Mouse (Mus musculus): ENCODE measurements around the gene Timm13. TPM values are rescaled to one million over a fixed set of nuclear protein-coding genes. Genes with fewer than 3 reads are reported as not detected.

Gene Timm13
- polyA plus RNA-seq, 1 experiment = not detected

DNA sequence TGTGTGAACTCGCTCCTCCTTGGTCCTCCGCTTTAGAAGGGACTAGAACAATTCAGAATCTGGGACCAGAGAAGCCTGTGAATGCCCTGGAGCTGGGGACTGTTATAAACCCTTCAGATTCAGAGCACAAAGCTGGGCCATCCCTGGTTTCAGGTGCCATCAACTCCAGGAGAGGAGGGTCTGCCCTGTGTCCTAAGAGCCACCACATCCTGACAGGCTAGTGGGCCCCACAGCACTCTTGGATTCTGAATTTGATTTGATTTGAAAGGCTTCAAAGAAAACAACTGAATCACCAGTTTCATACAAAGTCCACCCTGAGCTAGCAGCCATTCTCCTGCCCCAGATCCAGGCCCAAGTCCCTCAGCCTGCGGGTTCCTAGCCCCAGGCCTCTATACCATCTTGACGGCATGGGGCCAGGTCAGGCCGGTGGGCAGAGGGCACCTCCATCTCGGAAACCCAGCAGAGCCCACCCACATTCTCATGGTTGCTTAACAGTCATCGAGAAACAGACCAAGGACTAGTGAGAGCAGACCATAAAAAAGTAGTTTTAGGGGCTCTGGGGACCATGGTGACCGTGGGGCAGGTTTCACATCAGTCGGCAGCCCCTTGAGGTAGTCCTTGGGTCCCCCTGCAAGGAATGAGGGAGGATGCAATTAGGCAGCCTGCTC is 1.6 kb upstream of the Timm13 start:
- Histone ChIP-seq H3K4me1 (ENCODE audit: control insufficient read depth, insufficient read depth, low read length) (peaks cover 24% of the 10 kb centered on the region), H3K4me3 (ENCODE audit: insufficient read depth, low read depth, low read length) (no peak overlapping the region), H3K27ac (ENCODE audit: insufficient read depth, low read depth, low read length) (no peak overlapping the region)
- TF ChIP-seq POLR2A (IDR thresholded peaks at IDR 0.05; ENCODE audit: insufficient read depth, low read depth, low read length) (no peak), CTCF (IDR thresholded peaks at IDR 0.05; ENCODE audit: insufficient read depth, low read depth, low read length) (no peak)
- 93% methylated on average over 9 of the region's 9 CpGs for WGBS

DNA sequence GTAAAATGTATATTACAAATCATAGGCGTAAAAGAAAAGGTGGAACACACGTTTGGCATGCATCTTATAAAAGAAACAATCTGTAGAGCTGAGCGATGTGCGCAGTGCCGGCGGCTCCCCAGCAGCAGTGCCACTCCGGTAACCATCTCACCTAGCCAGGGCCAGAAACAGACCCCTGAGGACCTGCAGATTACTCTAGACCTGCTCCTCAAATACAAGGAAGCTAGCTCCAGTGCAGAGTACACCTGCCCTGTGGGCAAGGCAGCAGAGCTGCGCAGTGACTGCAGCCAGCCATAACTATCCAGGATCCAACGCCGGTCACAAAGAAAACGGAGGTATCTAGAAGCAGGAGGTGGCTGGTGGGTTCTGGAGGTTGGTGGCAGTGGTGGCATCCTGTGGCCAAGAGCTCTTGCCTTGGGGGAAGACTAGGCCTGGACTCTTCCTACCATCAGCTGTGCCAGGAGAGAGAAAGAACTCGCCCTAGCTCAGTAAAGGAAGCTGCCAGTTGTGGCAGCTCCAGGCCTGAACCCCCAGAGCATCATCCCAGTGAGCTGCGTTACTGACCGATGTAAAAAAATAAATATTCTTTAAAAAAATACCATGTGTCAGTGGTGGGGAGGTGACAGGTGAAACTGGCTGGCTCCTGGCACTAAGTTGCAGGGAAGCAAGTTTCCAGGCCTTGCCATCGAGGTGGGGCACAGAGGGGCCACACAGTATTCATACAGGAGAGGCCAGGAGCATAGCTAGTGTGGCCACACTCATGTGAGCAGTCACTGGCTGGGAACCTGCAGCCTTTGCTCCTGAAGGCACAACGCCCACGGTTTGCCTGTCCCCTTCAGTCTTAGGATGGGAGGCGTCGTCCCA is 872 bp upstream of the Timm13 start:
- TF ChIP-seq CTCF (IDR thresholded peaks at IDR 0.05; ENCODE audit: insufficient read depth, low read depth, low read length) (no peak), POLR2A (IDR thresholded peaks at IDR 0.05; ENCODE audit: insufficient read depth, low read depth, low read length) (no peak)
- 87% methylated on average over 19 of the region's 19 CpGs for WGBS
- Histone ChIP-seq H3K27ac (ENCODE audit: insufficient read depth, low read depth, low read length) (no peak overlapping the region), H3K4me3 (ENCODE audit: insufficient read depth, low read depth, low read length) (no peak overlapping the region), H3K4me1 (ENCODE audit: control insufficient read depth, insufficient read depth, low read length) (peaks cover 29% of the 10 kb centered on the region)

DNA sequence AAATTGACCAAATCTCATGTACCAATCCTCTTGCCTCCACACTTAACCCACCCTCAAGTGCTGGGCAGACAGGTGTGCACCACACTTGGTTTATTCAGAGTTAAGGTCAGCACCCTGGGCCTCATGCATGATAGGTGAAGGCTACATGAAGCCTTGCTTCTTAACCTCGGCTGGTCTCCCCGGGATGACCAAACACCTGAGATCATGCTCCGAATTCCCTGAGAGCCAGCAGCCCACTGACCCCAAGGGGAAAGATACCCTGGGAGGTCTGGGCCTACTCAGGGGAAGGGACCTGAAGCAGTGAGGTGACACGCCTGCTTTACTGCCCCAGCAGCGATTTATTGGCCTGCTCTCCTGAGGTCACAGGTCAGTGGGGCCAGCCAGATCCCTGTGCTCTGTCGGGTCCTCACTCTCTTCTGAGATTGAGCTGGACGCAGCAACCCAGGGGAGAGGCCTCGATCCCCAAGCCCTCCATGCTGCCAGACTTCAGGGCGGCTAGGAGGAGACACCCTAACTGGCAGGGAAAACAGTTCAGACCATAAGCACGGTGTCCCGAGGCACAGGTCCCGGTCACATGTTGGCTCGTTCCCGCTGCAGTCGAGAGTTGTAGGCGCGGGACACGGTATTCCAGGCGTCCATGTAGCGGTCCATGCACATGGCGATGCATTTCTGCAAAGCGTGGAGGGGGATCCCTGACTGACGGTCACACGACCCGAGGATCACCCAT is 1.0 kb downstream of the Timm13 start:
- H3K4me1 ChIP-seq (ENCODE audit: control insufficient read depth, insufficient read depth, low read length) = peaks cover 29% of the 10 kb centered on the region
- H3K27ac ChIP-seq (ENCODE audit: insufficient read depth, low read depth, low read length) = no peak overlapping the region
- peak overlapping the region; percentile 68 for H3K4me3 ChIP-seq (ENCODE audit: insufficient read depth, low read depth, low read length)
- TF ChIP-seq CTCF (IDR thresholded peaks at IDR 0.05; ENCODE audit: insufficient read depth, low read depth, low read length) (no peak), POLR2A (IDR thresholded peaks at IDR 0.05; ENCODE audit: insufficient read depth, low read depth, low read length) (no peak)
- 14% methylated on average over 25 of the region's 25 CpGs for WGBS

DNA sequence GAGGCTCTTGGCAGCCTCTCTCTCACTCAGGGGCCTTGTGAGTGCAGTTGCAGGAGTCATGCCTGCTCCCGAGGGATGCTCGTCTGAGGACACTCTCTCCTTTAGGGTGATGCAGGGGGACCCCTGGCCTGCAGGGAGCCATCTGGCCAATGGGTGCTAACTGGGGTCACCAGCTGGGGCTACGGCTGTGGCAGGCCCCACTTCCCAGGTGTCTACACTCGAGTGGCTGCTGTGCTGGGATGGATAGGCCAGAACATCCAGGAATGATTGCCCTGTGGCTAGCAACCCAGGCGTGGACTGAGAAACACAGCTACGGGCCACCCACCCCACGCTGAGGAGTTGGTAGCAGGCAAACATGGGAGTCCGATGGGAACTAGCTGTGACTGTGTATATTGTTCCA is 1.7 kb downstream of the Timm13 start:
- no peak overlapping the region for H3K4me3 ChIP-seq (ENCODE audit: insufficient read depth, low read depth, low read length)
- WGBS = 86% methylated on average over 8 of the region's 8 CpGs

DNA sequence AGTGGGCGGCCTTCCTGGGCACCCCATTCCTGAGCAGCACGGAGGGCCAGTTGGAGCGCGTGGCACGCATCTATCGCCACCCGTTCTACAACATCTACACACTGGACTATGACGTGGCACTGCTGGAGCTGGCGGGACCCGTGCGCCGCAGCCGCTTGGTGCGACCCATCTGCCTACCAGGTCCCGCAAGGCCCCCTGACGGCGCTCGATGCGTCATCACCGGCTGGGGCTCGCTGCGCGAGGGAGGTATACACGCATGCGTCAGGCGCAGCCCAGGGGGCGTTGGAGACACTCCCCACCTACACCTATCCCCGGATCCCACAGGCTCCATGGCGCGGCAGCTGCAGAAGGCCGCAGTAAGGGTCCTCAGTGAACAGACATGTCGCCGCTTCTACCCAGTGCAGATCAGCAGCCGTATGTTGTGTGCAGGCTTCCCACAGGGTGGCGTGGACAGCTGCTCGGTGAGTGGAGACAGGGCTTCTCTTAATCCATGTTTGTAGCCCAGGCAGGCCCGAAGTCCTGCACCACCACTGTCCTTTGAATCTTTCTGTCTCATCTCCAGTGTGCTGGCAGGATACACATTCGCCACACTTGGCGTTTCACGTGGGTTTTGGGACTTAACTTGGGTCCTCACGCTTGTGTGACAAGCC is 2.8 kb downstream of the Timm13 start:
- Histone ChIP-seq H3K4me3 (ENCODE audit: insufficient read depth, low read depth, low read length) (peak overlapping the region; percentile 41), H3K4me1 (ENCODE audit: control insufficient read depth, insufficient read depth, low read length) (peaks cover 29% of the 10 kb centered on the region), H3K27ac (ENCODE audit: insufficient read depth, low read depth, low read length) (peak overlapping the region; percentile 73)
- WGBS = 30% methylated on average over 41 of the region's 41 CpGs
- TF ChIP-seq CTCF (IDR thresholded peaks at IDR 0.05; ENCODE audit: insufficient read depth, low read depth, low read length) = no peak
- TF ChIP-seq POLR2A (IDR thresholded peaks at IDR 0.05; ENCODE audit: insufficient read depth, low read depth, low read length) = 0 out of 2 replicates have a peak, but pooled peaks have one; percentile 13

More for the DNA sequence above, 1.7 kb downstream of the Timm13 start:
- Histone ChIP-seq H3K4me1 (ENCODE audit: control insufficient read depth, insufficient read depth, low read length) (peaks cover 29% of the 10 kb centered on the region), H3K27ac (ENCODE audit: insufficient read depth, low read depth, low read length) (no peak overlapping the region)
- no peak for TF ChIP-seq CTCF (IDR thresholded peaks at IDR 0.05; ENCODE audit: insufficient read depth, low read depth, low read length)
- no peak for TF ChIP-seq POLR2A (IDR thresholded peaks at IDR 0.05; ENCODE audit: insufficient read depth, low read depth, low read length)

DNA sequence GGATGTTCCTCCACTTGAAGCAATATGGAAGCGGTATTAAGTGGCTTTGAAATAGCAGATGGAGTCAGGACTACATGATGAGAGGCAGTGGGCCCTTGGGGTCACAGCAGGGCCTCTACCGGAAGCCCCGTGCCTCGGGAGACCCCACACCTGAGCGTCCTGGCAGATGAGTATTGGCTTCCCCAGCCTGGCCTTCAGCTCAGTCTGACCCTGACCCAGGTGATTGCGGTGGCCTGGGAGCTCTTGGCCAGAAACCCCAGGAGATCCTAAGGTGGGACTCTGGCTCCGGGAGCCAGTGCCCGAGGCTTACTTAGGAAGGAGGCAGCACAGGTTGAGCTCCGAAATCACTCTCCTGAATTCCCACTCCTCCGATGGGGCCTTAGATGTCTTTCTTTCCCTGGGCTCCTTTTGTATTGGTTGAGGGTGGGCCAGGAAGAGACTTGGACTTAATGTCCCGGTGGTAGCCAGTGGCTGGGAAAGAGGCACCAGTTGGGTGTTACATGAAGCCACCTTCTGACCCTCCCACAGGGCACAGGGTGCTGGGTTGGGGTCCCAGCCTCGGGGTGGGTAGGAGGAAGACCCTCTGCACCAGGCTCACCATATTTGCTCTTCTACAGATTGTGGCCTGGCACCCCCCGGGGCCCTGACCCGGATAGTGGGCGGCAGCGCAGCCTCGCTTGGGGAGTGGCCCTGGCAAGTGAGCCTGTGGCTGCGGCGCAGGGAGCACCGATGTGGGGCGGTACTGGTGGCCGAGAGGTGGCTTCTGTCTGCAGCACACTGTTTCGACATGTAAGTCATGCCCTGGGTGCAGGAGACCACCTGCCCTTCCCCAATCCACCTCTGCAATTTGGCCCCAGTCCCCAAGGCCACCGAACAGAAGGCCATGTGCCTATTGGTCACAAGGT is 3.9 kb downstream of the Timm13 start:
- H3K27ac ChIP-seq (ENCODE audit: insufficient read depth, low read depth, low read length) = no peak overlapping the region
- TF ChIP-seq POLR2A (IDR thresholded peaks at IDR 0.05; ENCODE audit: insufficient read depth, low read depth, low read length) (no peak), CTCF (IDR thresholded peaks at IDR 0.05; ENCODE audit: insufficient read depth, low read depth, low read length) (no peak)
- H3K4me1 ChIP-seq (ENCODE audit: control insufficient read depth, insufficient read depth, low read length) = peaks cover 29% of the 10 kb centered on the region
- WGBS = 76% methylated on average over 24 of the region's 24 CpGs
- no peak overlapping the region for H3K4me3 ChIP-seq (ENCODE audit: insufficient read depth, low read depth, low read length)

DNA sequence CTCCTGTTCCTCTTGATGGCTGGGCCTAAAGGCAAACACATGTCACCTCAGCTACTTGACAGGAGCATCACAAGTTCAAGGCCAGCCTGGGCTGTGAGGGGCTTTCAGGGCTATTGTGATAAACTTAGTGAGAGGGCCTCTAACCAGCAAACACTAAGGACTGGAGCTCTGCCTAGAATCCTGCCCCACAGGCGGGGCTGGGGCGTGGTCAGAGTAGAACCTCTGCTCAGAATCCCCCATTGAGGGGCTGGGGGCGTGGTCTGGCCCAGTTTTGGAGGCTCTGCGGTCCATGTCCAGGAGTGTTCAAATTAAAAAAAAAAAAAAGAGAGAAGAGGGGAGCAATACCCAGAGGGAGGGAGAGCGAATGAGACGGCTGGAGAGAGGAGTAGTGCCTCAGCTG is 5.1 kb downstream of the Timm13 start:
- WGBS = 84% methylated on average over 6 of the region's 6 CpGs
- no peak overlapping the region for H3K4me3 ChIP-seq (ENCODE audit: insufficient read depth, low read depth, low read length)
- TF ChIP-seq CTCF (IDR thresholded peaks at IDR 0.05; ENCODE audit: insufficient read depth, low read depth, low read length) (no peak), POLR2A (IDR thresholded peaks at IDR 0.05; ENCODE audit: insufficient read depth, low read depth, low read length) (no peak)

DNA sequence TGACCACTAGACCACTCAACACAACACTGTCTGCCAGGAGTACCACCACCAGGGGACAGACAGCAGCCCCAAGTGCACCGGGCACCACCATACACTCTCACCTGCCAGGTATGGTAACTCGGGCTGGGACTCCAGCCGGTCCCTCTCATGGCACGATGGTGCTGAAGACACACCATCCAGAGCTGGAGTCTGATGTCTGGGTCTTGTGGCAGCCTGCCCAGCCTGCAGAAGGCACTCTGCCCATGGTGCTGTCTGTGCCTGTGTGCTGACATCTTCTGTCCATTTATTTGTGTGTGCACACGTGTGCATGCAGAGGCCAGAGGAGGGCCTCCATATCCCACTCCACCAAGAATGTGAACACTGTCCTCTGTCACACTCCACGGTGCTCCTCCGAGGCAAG is 5.7 kb downstream of the Timm13 start:
- Histone ChIP-seq H3K4me3 (ENCODE audit: insufficient read depth, low read depth, low read length) (no peak overlapping the region), H3K27ac (ENCODE audit: insufficient read depth, low read depth, low read length) (no peak overlapping the region), H3K4me1 (ENCODE audit: control insufficient read depth, insufficient read depth, low read length) (peaks cover 29% of the 10 kb centered on the region)
- no peak for TF ChIP-seq POLR2A (IDR thresholded peaks at IDR 0.05; ENCODE audit: insufficient read depth, low read depth, low read length)
- no peak for TF ChIP-seq CTCF (IDR thresholded peaks at IDR 0.05; ENCODE audit: insufficient read depth, low read depth, low read length)
- 90% methylated on average over 7 of the region's 7 CpGs for WGBS

More for the DNA sequence above, 5.1 kb downstream of the Timm13 start:
- Histone ChIP-seq H3K27ac (ENCODE audit: insufficient read depth, low read depth, low read length) (no peak overlapping the region), H3K4me1 (ENCODE audit: control insufficient read depth, insufficient read depth, low read length) (peaks cover 29% of the 10 kb centered on the region)

Data from olfactory bulb, adult 2 months (tissue).